Mouse (Mus musculus) heart, postnatal 10 days (tissue): Measurements from ENCODE around the gene Tmed6. TPM values are rescaled to one million over a fixed set of nuclear protein-coding genes. Genes with fewer than 3 reads are reported as not detected.

ENCODE experiments used
- DNase-seq, 2 experiments: peaks; one replicate each; pipeline ENCODE4 v3.0.0; 2021
- intact Hi-C: fragments of 180-260 bp; cut with DNase I; formaldehyde crosslinking; loops from one replicate; pipeline ENCODE4 v1.15.1; 2025
- microRNA-seq, 2 experiments: library from miRNA; unstranded; fragments of <30 nt; microRNA quantifications; one replicate each; pipeline ENCODE4 v1.2.0; 2022
- total RNA-seq, 2 experiments: library from RNA; stranded (reverse); gene quantifications; 2 replicates each; pipeline ENCODE4 v1.2.3; 2021

Tmed6 gene
- total RNA-seq, 2 experiments from 2014 or later, result not detected

GRCm38 (mm10) chr8:107023479-107023878 is 42.0 kb downstream of the Tmed6 start:
- DNase-seq, result no peak
- intact Hi-C loops, result no loop called here

- intact Hi-C loops, result no loop called here
- peak; percentile 34 to 37 for DNase-seq
These were observed 50.5 kb downstream of the Tmed6 start for GRCm38 (mm10) chr8:107014915-107015314.

GRCm38 (mm10) chr8:107012666-107013065 is 52.8 kb downstream of the Tmed6 start:
- intact Hi-C loops, result no loop called here
- DNase-seq, result no peak

Small RNA genes lying within 50 kb of the gene (microRNA-seq; reads per million reads assigned to microRNA genes)
- 0.35 to 2.6 reads per million in 2 experiments for gene Mir7075

Other genes with a start within 250 kb of the Tmed6 start
- gene Has3, start 195.4 kb downstream of the Tmed6 start, total RNA-seq, result 1 to 10 TPM; 1.9 to 2.4 TPM
- 10 to 100 TPM; 23.8 to 25.0 TPM for gene Utp4, start 172.0 kb downstream of the Tmed6 start, total RNA-seq
- 10 to 100 TPM; 27.1 to 27.6 TPM for gene Sntb2, start 129.9 kb downstream of the Tmed6 start, total RNA-seq
- gene Vps4a, start 34.4 kb downstream of the Tmed6 start, total RNA-seq, result 10 to 100 TPM; 59.8 to 61.4 TPM
- gene Pdf, start 17.0 kb downstream of the Tmed6 start, total RNA-seq, result 10 to 100 TPM; 43.4 to 53.1 TPM
- gene Cog8, start 9.0 kb downstream of the Tmed6 start, total RNA-seq, result 10 to 100 TPM; 18.9 to 22.1 TPM
- 10 to 100 TPM; 24.9 to 28.8 TPM for gene Nip7, start 8.8 kb downstream of the Tmed6 start, total RNA-seq
- 10 to 100 TPM; 18.0 to 18.1 TPM for gene Terf2, start 30.9 kb upstream of the Tmed6 start, total RNA-seq
- gene Cyb5b, start 85.0 kb upstream of the Tmed6 start, total RNA-seq, result 10 to 100 TPM; 47.0 to 48.9 TPM
- 10 to 100 TPM; 37.9 to 43.0 TPM for gene Nfat5, start 227.8 kb upstream of the Tmed6 start, total RNA-seq